Mouse (Mus musculus): Measurements from ENCODE around the gene Gpatch2l. TPM values are rescaled to one million over a fixed set of nuclear protein-coding genes. Genes with fewer than 3 reads are reported as not detected.

Gpatch2l gene
- total RNA-seq, 1 experiment: 13.4 TPM

DNA sequence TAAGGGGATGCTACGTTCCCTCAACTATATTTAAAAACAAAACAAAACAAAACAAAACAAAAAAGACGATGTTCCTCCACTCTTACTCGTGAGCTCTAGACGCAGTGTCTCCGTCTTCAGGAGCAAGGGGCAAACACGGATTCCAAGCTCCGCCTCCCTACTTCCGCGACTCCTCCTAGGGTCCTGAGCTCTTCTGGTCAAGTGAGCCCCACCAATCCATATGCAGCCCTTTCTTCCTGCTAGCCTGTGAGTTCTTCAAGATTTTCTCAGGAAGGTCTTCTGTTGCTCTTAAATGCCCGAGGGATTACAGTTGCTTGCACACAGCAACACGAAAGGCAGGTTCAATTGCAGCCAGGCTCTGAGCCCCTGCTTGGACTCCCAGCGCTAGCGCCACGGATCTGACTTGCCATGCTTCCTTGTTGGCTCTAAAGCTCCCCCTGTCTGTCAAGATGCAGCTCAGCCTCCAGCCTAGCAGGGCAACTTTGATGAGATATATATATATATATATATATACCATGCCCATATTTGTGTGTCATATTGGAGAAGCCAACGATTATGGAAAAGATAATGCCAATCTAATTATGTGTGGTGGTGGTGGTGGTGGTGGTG, 64.1 kb downstream of the Gpatch2l start:
- H3K36me3 ChIP-seq (ENCODE audit: control insufficient read depth, insufficient read depth, low read length, poor library complexity, severe bottlenecking): no peaks in the 10 kb centered on the region
- peak overlapping the region; percentile 51 to 88 for H3K4me3 ChIP-seq (ENCODE audit: insufficient read depth in 1 of 2, low read depth in 1 of 2, low read length in 2 of 2, poor library complexity in 1 of 2, severe bottlenecking in 1 of 2)
- H3K9me3 ChIP-seq (ENCODE audit: control insufficient read depth, insufficient read depth, low read depth, low read length): no peaks in the 10 kb centered on the region
- H3K4me1 ChIP-seq (ENCODE audit: control insufficient read depth in 2 of 2, insufficient read depth in 2 of 2, low read length in 2 of 2, poor library complexity in 1 of 2): peaks cover 0 to 7% of the 10 kb centered on the region in 2 experiments; a peak in 2 of 4 replicates
- TF ChIP-seq MAFK (IDR thresholded peaks at IDR 0.05; ENCODE audit: insufficient read depth, low read depth, low read length) (no peak), ZNF384 (IDR thresholded peaks at IDR 0.05; ENCODE audit: low read depth, low read length) (no peak), ZC3H11A (IDR thresholded peaks at IDR 0.05; ENCODE audit: borderline replicate concordance, low read depth, low read length) (no peak), CHD2 (IDR thresholded peaks at IDR 0.05; ENCODE audit: low read depth, low read length) (no peak), HCFC1 (IDR thresholded peaks at IDR 0.05; ENCODE audit: borderline replicate concordance, insufficient read depth, low read length) (no peak)
- in situ Hi-C loops (cut with MboI; ENCODE audit: low sequenced_read_pairs in 2 of 2, unreplicated experiment in 2 of 2): loop anchor here in 1 of 2 experiments (25.0 kb wide), 1 partner anchor 307 kb away; no protein-coding TSS in a partner anchor
- DNase-seq (ENCODE audit: low read depth, low spot score): peak; percentile 69
- H3K27ac ChIP-seq (ENCODE audit: insufficient read depth, low read depth, low read length, poor library complexity, severe bottlenecking): no peak overlapping the region
- H3K9ac ChIP-seq (ENCODE audit: insufficient read depth, low read depth, low read length, poor library complexity, severe bottlenecking): peak overlapping the region; percentile 86; the same call in 1 of the 2 replicates

DNA sequence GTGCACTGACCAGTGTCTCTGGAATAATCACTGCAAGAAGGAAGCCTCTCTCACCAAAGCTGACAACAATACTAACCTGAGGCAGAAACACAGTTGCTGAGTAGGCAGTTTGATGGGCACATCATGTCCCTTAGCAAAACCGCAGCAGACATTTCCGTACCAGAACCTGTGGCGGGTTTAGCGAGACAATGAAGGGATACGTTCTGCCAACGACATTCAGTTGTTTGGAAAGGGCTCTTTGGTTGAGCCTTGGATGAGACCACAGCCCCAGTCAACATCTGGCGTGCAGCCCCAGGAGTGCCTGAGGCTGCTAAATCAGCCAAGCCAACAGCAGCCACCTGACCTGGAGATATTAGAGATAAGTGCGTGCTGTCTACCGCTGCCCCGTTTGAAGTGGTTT, 67.8 kb downstream of the Gpatch2l start:
- Histone ChIP-seq H3K4me1 (ENCODE audit: control insufficient read depth in 2 of 2, insufficient read depth in 2 of 2, low read length in 2 of 2, poor library complexity in 1 of 2) (peaks cover 0 to 7% of the 10 kb centered on the region in 2 experiments; a peak in 2 of 4 replicates), H3K9ac (ENCODE audit: insufficient read depth, low read depth, low read length, poor library complexity, severe bottlenecking) (no peak overlapping the region), H3K9me3 (ENCODE audit: control insufficient read depth, insufficient read depth, low read depth, low read length) (no peaks in the 10 kb centered on the region), H3K36me3 (ENCODE audit: control insufficient read depth, insufficient read depth, low read length, poor library complexity, severe bottlenecking) (no peaks in the 10 kb centered on the region), H3K27ac (ENCODE audit: insufficient read depth, low read depth, low read length, poor library complexity, severe bottlenecking) (no peak overlapping the region), H3K4me3 (ENCODE audit: insufficient read depth in 1 of 2, low read depth in 1 of 2, low read length in 2 of 2, poor library complexity in 1 of 2, severe bottlenecking in 1 of 2) (no peak overlapping the region)
- in situ Hi-C loops (cut with MboI; ENCODE audit: low sequenced_read_pairs in 2 of 2, unreplicated experiment in 2 of 2): loop anchor here in 1 of 2 experiments (25.0 kb wide), 1 partner anchor 303 kb away; no protein-coding TSS in a partner anchor
- DNase-seq (ENCODE audit: low read depth, low spot score): no peak
- TF ChIP-seq MAFK (IDR thresholded peaks at IDR 0.05; ENCODE audit: insufficient read depth, low read depth, low read length) (peak; percentile 68; the same call in 1 of the 2 replicates), ZNF384 (IDR thresholded peaks at IDR 0.05; ENCODE audit: low read depth, low read length) (no peak)

DNA sequence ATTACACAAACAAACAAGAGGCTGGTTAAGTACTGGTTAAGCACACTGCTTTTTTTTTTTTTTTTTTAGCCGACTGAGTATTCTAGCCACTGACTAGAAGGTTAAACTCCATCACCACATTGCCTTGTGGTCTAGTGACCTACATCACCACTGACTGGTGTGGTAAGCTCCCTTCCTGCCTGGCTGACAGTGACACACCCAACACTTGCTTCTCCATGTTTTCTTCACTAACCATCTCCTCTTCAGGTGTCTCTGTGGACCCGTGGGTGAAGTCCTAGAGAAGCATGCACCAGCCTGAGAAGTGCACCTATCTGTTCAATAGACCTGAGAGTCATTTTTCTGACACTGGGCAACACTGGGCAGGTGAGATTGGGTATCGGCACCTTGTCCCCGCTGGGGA, 68.2 kb downstream of the Gpatch2l start:
- H3K27ac ChIP-seq (ENCODE audit: insufficient read depth, low read depth, low read length, poor library complexity, severe bottlenecking): no peak overlapping the region
- no peak for TF ChIP-seq ZNF384 (IDR thresholded peaks at IDR 0.05; ENCODE audit: low read depth, low read length)
- TF ChIP-seq ZC3H11A (IDR thresholded peaks at IDR 0.05; ENCODE audit: borderline replicate concordance, low read depth, low read length): no peak
- no peak for TF ChIP-seq CHD2 (IDR thresholded peaks at IDR 0.05; ENCODE audit: low read depth, low read length)
- H3K9me3 ChIP-seq (ENCODE audit: control insufficient read depth, insufficient read depth, low read depth, low read length): no peaks in the 10 kb centered on the region
- no peak for DNase-seq (ENCODE audit: low read depth, low spot score)
- H3K4me1 ChIP-seq (ENCODE audit: control insufficient read depth in 2 of 2, insufficient read depth in 2 of 2, low read length in 2 of 2, poor library complexity in 1 of 2): peaks cover 0 to 7% of the 10 kb centered on the region in 2 experiments; a peak in 2 of 4 replicates
- in situ Hi-C loops (cut with MboI; ENCODE audit: low sequenced_read_pairs in 2 of 2, unreplicated experiment in 2 of 2): loop anchor here in 1 of 2 experiments (25.0 kb wide), 1 partner anchor 302 kb away; no protein-coding TSS in a partner anchor
- H3K36me3 ChIP-seq (ENCODE audit: control insufficient read depth, insufficient read depth, low read length, poor library complexity, severe bottlenecking): no peaks in the 10 kb centered on the region
- H3K9ac ChIP-seq (ENCODE audit: insufficient read depth, low read depth, low read length, poor library complexity, severe bottlenecking): no peak overlapping the region
- H3K4me3 ChIP-seq (ENCODE audit: insufficient read depth in 1 of 2, low read depth in 1 of 2, low read length in 2 of 2, poor library complexity in 1 of 2, severe bottlenecking in 1 of 2): no peak overlapping the region

GRCm38 (mm10) chr12:86320629-86321028, 79.0 kb downstream of the Gpatch2l start:
- Histone ChIP-seq H3K4me3 (ENCODE audit: insufficient read depth in 1 of 2, low read depth in 1 of 2, low read length in 2 of 2, poor library complexity in 1 of 2, severe bottlenecking in 1 of 2) (peak overlapping the region; percentile 15 to 37; a peak in 1 of 4 replicates), H3K27ac (ENCODE audit: insufficient read depth, low read depth, low read length, poor library complexity, severe bottlenecking) (no peak overlapping the region), H3K9me3 (ENCODE audit: control insufficient read depth, insufficient read depth, low read depth, low read length) (no peaks in the 10 kb centered on the region), H3K36me3 (ENCODE audit: control insufficient read depth, insufficient read depth, low read length, poor library complexity, severe bottlenecking) (no peaks in the 10 kb centered on the region), H3K9ac (ENCODE audit: insufficient read depth, low read depth, low read length, poor library complexity, severe bottlenecking) (no peak overlapping the region), H3K4me1 (ENCODE audit: control insufficient read depth in 2 of 2, insufficient read depth in 2 of 2, low read length in 2 of 2, poor library complexity in 1 of 2) (peaks cover 3 to 5% of the 10 kb centered on the region in 2 experiments; a peak in 2 of 4 replicates)
- in situ Hi-C loops (cut with MboI; ENCODE audit: low sequenced_read_pairs in 2 of 2, unreplicated experiment in 2 of 2): loop anchor here in 1 of 2 experiments (25.0 kb wide), 1 partner anchor 292 kb away; no protein-coding TSS in a partner anchor
- DNase-seq (ENCODE audit: low read depth, low spot score): no peak
- TF ChIP-seq ZNF384 (IDR thresholded peaks at IDR 0.05; ENCODE audit: low read depth, low read length) (no peak), CHD2 (IDR thresholded peaks at IDR 0.05; ENCODE audit: low read depth, low read length) (no peak), ZC3H11A (IDR thresholded peaks at IDR 0.05; ENCODE audit: borderline replicate concordance, low read depth, low read length) (no peak), HCFC1 (IDR thresholded peaks at IDR 0.05; ENCODE audit: borderline replicate concordance, insufficient read depth, low read length) (no peak), MAFK (IDR thresholded peaks at IDR 0.05; ENCODE audit: insufficient read depth, low read depth, low read length) (no peak)

All from ES-E14 (cell line).